Mouse (Mus musculus) c-Kit-positive CD71-positive TER-119-negative erythroid progenitor cells, embryonic 14.5 days (primary cell): Measurements from ENCODE around the gene Entpd8.

ENCODE experiments used
- DNase-seq: peaks from one replicate; pipeline ENCODE4 v3.0.0-alpha.2; 2013; ENCODE audit warnings: low read depth

The Entpd8 gene

DNA sequence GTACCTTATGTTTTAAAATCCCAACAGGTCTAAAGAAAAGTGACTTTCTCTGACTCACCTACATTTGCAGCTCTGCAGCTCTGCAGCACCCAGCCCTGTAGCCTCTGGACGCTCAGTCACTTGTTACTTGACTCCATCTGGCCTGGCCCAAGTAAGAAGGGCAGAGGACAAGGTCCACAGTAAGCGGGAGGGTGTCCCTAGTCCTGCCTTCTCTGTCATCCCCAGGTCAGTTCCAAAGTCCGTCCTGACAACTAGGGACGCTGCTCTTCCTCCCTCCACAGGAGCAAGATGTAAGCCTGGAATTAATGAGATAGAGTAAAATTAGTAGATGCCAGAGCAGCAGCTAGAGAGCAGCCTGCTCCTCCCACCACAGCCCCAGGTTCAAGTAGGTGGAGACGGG lies at the start of gene Entpd8:
Gene Entpd8 (plus strand): TSS at position 229 of the 400 bp plus-strand sequence.
- DNase-seq: no peak

GRCm38 (mm10) chr2:25034994-25035393 lies 45.1 kb upstream of the Entpd8 start:
- no peak for DNase-seq

DNA sequence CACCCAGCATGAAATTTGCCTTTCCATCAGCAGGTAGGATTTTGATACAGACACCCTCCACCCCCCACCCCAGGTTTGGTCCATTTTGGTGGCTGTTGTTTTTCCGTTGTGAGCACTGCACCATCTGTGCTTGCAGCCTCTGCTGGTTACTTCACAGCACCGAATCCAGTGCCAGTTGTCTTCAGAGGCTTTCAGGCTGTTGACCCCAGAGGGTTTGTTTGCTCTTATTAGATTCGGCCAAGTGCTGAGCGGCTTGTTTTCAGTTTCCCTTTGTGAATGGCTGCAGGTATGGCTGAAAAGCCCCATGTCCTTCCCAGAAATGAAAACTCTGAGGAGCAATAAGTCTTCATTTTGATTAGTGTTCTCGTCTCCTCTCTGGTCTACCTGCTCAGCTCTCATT lies 40.0 kb upstream of the Entpd8 start:
- no peak for DNase-seq

DNA sequence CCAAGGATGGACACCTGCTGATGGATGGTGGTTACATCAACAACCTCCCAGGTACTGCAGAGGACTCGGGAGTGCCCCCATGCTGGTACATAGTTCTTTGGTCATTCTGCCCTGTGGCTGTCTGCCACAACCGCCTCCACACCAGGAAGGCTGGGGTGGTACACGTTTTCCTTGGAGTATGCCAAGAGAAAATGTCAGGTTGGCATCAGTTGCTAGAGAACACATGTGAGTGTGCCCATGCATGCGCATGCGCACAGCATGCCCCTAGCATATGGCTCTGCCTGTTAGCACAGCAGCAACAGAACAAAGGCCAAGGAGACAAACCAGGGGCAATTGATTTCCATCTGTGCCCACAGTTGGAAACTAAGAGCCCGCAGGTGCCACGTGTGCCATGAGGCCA lies 29.2 kb upstream of the Entpd8 start:
- no peak for DNase-seq

DNA sequence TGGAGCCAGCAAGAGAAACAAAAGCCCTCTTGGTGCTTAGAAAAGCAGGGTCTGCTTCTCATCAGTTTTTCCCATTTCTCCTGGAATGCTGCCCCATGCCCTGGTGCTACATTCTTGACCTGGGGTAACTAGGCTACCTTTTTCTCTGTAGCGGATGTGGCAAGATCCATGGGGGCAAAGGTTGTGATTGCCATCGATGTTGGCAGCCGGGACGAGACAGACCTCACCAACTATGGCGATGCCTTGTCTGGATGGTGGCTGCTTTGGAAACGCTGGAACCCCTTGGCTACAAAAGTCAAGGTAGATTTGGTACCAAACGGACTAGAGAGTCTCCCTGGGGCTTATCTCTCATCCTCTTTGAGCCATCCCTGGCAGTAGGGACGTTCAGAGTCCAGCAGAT lies 28.7 kb upstream of the Entpd8 start:
- DNase-seq: no peak

- no peak for DNase-seq
Observed at GRCm38 (mm10) chr2:25053101-25053500, 27.0 kb upstream of the Entpd8 start.

- peak; percentile 74 for DNase-seq
Observed at GRCm38 (mm10) chr2:25054221-25055067, 25.7 kb upstream of the Entpd8 start, which contains the start of gene Nsmf. Nsmf (plus strand) TSS chr2:25054355.

- DNase-seq: no peak
Observed at GRCm38 (mm10) chr2:25055068-25055405, 25.1 kb upstream of the Entpd8 start.

DNA sequence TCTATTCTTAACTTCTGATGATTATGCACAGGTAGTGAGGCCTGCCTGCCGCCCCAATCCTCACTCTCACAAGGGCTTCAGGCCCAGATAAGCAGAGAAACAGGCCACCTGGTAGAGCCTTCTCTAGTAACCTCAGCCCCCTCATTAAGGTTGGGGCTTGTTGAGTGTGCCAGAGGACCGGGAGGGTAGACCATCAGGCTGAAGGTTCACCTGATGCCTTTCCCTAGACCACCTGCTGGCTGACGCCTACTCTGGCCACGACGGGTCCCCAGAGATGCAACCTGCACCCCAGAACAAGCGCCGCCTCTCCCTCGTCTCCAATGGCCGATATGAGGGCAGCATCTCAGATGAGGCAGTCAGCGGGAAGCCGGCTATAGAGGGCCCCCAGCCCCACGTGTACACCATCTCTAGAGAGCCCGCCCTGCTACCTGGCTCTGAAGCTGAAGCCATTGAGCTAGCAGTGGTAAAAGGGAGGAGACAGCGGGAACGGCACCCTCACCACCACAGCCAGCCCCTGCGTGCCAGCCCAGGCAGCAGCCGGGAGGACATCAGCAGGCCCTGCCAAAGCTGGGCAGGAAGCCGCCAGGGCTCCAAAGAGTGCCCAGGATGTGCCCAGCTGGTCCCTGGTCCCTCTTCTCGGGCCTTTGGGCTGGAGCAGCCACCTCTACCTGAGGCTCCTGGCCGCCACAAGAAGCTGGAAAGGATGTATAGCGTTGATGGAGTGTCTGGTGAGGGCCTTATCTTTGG lies 24.5 kb upstream of the Entpd8 start:
- DNase-seq: no peak

- no peak for DNase-seq
Observed at GRCm38 (mm10) chr2:25058926-25059325, 21.2 kb upstream of the Entpd8 start.

DNA sequence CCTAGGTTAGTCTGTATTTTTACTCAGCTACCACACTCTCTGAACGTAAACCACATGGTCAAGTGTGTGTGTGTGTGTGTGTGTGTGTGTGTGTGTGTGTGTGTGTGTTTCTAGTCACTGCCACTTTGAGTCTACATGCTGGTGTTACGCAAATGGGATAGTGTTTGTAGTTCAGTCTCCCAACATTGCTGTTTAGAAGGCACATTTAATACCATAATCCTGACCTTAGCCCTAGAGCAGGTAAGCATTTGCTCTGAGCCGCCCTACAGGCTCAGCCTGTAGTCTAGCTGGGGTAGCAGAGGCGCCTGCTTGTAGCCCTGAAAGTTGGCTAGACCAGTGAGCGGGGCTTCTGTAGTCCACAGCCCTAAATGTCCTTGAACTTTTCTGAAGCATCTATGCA lies 16.6 kb upstream of the Entpd8 start:
- no peak for DNase-seq

- DNase-seq: no peak
Observed at GRCm38 (mm10) chr2:25064285-25064684, 15.8 kb upstream of the Entpd8 start.

DNA sequence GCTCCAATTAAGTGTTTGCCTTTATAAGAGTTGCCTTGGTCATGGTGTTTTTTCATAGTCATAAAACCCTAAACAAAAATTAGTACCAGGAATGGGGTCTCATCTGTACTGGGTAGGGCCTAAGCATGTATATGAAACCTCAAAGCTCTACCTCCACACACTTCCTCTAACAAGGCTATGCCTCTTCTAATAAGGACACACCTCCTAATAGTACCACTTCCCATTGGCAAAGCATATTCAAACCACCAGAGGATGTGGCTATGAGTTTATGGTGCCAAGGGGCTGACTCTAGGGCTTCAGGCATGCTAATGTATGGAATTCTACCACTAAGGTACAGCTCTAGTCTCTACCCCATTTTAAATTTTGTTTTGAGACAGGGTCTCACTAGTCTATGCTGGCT lies 14.6 kb upstream of the Entpd8 start:
- no peak for DNase-seq

- DNase-seq: no peak
Observed at GRCm38 (mm10) chr2:25066552-25066951, 13.6 kb upstream of the Entpd8 start.

DNA sequence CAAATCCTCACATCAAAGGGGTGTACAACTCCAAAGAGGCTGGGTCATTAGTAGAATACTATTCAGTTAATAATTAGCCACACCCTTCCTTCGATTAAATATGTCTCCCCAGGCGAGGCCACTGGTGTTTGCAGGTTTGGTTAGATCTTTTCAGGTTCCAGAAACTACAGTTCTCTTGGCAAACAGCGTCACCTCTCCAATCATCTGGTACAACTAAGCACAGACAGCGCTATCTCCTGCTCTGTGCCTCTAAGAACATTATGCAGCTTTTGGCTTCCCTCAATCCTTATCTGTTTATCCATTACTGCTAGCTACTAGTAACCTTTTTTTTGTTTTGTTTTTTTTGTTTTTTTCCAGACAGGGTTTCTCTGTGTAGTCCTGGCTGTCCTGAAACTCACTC lies 10.6 kb upstream of the Entpd8 start:
- no peak for DNase-seq

DNA sequence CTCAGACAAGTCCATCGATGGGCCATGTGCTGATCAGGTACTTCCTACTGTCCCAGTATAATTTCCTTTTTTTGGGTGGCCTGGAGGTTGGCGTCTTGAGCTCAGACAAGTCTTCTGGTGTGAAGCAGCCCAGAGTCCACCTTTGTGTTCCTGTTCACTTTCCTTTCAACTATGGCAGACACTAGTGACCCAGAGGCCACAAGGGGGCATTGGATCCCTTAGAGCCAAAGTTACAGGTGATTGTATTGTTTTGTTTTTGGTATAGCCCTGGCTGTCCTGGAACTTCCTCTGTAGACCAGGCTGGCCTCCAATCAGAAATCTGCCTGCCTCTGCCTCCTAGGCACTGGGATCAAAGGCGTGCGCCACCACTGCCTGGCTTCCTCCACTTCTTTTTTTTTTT lies 7.7 kb upstream of the Entpd8 start:
- no peak for DNase-seq

GRCm38 (mm10) chr2:25075506-25075905 lies 4.6 kb upstream of the Entpd8 start:
- no peak for DNase-seq

DNA sequence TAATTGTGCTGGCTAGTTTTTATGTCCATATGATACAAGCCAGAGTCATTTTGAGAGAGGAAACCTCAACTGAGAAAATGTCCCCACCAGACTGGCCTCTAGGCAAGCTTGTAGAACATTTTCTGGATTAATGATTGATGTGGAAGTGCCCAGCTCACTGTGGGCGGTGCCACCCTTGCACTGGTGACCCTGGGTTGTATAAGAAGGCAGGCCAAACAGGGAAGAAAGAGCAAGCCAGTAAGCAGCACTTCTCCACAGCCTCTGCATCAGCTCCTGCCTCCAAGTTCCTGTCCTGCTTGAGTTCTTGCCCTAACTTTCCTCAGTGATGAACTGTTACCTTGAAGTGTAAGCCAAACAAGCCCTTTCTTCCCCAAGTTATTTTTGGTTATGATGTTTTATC lies 1.1 kb upstream of the Entpd8 start:
- DNase-seq: no peak

GRCm38 (mm10) chr2:25083697-25084096 lies 3.6 kb downstream of the Entpd8 start:
- DNase-seq: no peak

DNA sequence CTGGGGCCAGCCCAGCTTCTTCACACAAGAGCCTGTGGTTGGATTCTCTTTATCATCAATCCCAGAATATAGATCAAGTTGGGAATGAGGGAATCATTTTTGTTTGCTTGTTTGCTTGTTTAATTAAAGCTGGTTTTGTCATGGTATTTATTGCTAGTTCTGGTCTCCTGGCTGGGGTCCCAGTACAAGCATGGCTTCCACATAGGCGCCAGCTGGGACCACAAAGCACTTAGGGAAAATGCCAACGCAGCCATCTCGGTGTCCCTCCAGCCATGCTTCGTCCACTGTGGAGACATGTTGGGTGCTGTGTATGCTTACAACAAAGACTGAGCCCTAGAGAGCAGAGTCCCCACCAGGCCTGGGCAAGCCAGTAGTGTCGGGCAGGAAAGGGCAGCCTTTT lies 5.5 kb downstream of the Entpd8 start:
- DNase-seq: no peak

DNA sequence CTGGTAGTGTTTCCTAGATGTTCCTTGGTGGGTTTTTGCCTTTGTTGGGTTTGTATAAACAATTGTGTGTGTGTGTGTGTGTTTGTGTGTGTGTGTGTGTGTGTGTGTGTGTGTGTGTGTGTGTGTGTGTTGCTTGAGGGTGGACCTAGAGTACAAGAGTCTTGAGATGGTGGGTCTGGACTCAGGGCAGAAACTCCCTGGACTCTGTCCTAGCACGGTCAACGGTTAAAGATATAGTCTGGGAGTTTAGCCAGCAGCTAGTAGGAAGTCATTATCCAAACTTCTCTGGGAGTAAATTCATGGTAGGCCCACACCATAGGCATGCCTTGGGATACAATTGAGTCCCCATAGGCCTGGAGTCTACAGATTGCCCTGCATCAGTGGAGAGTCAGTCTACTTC lies 7.7 kb downstream of the Entpd8 start:
- DNase-seq: no peak

DNA sequence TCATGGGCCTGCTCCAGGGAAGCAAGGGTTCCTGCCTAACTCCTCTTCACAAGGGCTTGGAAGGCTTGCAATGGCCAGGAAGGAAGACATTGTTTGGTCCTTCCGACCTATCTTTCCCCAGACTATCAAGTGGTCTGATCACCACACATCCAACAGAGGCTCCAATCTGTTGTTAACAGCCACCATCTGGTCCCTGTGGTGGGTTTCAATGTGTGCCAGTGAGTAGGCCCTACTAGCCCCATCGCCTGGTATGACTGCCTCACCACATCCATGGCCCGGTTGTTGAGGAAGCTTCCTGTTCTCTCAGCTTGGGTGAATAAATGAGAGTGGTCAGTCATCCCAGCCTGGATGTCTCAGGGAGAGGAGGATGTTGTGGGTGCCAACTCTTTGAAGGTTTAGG lies 8.5 kb downstream of the Entpd8 start:
- DNase-seq: no peak

GRCm38 (mm10) chr2:25094785-25095108 lies 14.6 kb downstream of the Entpd8 start:
- DNase-seq: no peak
